Mouse (Mus musculus) thymus, adult 18-20 months (tissue): ENCODE measurements around the gene Alox5.

Source experiments
- DNase-seq, 2 experiments: peaks; one replicate each; pipeline ENCODE4 v3.0.0; 2022; ENCODE audit warnings: mixed read lengths in 2 of 2

The Alox5 gene

DNA sequence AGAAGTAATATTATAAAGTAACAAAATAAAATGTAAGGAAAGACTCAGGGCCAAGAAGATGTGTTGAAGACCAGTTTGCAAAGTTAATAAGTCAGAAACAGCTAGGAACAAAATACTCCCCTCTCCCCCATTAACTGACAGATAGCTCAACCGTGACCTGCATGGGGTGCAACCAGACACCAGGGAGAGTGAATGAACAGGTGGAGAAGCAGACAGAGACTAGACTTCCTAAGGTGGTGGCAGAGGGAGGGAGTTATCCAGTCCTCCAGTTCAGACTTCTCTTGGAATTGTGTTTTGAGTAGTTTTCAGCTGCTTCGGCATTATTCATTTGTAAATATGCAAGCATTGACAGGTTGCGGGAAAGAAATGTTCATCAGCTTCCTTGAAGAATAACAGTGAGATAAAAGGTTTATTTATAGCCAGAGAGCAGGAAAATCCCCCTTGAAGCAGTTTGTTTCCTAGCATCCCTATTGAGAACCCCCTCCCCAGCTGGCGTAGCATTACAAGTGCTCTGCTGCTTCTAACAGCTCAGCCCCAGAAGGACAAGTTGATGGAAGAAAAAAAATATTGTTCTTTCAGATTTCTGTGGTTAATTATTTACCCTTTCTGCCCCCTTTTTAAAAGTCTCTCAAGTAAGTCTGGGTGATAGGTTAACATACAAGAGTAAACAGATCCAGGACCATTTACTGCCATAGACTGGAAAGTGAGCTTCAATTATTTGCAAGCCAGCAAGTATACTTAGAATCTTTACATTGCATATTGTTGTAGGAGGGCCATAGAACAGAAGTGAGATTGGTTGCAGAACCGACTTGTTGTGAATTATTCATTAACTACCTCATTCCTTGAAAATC lies 75.6 kb downstream of the Alox5 start:
- DNase-seq: no peak

DNA sequence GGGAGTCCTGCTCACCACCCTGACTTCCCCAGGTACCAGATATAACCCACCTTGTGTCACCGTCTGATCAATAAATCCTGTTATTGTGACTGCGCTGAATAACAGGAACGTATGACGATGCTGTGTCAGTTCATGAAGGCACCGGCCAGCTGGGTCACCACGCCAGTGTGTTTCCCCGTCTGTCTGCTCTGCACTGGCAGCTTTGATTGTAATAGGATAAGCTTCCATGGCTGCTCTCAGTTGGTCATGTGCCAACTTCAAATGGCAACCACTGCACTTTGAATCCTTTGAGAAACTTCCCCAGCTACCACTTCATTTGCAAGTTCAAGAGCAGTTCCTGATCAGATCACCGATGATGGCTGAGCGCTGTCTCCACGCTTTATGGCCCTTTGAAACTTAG lies 77.4 kb downstream of the Alox5 start:
- DNase-seq: no peak

DNA sequence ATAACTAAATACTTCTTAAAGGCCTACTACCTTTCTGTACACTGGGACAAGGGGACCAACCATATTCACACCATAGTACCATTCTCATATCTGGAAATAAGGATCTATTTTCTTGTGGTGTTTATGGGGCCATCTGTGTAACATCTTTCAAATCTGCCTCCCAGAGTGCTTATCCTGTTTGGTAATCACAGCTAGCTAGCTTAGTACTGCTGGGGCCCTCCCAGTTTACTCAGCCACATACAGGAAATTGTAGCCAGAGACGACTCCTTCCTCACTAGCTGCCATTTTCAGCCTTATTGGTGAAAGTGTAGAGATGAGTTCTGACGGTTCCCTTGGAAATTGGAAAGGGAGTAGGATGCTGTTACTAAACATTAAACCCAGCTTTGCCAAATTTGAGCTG lies 79.4 kb downstream of the Alox5 start:
- DNase-seq: no peak

DNA sequence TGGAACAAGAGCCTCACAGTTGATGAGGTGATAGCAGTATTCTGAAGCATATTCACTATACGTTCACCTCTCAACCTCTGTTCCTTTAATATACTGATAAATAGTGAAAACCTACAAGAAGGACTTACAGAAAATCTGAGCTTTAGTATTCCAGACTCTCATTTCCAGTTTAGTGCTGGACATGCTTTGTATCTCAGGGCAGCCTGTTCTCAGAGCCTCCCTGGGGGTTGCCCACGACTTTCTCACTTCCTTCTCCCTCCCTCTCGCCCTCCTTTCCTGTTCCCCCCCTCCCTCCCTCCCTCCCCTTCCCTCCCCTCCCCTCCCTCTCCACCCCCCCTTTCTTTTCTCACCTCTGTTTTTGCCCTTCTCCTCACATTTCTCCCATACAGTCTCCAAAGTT lies 80.8 kb downstream of the Alox5 start:
- no peak for DNase-seq

DNA sequence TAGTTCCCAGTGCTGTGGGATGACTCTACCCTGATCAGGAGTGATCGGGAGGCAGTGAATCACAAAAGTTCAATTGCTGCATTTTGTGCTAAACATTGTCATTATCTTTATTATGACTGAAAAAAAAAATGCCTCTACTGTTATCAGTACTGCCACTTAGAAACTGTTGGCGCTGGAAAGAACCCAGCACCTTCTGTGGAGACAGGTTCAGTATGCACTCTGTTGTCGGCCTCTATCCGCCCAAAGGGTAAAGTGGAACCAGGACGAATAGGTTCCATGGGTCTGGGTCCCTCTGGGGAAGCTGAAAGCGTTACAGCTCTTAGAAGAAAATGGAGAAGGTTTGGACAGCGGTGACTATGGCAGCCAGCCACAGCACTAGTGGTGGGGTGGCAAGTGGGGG lies 82.1 kb downstream of the Alox5 start:
- no peak for DNase-seq

DNA sequence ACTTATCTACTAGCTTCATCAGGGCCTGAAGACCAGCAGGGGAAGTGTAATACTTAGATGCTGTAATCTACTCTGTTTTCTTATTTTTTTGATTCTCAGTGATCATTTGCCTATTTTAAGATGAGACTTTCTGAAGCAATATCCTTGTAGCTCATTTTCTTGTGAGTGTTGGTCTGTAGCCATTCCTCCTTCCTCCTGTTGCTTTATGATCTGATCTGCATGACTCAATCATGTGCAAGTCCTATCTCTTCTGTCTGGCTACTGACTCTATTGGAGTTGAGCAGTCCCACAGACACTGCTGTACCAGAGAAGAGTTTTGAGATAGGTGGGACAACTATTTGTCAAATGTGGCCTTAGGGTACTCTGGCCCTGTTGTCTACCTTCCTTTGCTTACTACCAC lies 86.4 kb downstream of the Alox5 start:
- no peak for DNase-seq

DNA sequence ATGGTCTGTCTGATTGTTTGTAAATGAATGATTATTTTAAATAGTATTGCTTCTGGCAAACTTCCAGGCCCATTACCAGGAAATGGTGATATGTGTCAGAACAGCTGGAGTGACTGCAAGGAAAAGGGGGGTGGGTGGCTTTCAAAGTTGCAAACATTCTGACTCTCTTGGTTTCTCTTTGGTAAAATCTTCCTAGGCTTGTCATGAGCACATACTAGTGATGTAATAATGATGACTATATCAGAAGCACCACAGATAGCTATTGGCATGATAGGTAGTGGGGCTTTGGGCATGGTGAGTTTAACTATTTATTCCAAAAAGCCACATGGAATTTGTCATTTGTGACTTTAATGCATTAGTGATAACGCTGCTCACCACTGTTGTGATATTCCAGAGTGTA lies 86.8 kb downstream of the Alox5 start:
- no peak for DNase-seq

DNA sequence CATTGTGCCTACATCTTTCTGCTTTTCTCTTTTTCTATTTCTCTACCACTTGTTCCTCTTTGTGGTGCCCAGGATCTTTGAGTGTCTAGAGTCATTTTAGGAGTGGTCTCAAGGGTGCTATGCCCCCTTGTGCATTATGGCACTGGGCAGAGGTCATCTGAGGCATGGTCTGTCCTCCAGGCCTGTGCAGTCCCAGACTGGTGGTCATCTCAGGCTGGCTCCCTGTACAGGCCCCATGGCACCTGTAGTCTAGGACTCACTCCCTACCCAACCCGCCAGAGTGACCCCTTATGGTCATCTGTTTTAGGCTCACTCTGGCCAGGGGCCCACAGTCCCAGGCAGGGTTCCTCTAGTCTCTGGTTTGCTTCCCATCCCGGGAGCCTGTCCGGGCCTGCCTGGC lies 89.5 kb downstream of the Alox5 start:
- no peak for DNase-seq

DNA sequence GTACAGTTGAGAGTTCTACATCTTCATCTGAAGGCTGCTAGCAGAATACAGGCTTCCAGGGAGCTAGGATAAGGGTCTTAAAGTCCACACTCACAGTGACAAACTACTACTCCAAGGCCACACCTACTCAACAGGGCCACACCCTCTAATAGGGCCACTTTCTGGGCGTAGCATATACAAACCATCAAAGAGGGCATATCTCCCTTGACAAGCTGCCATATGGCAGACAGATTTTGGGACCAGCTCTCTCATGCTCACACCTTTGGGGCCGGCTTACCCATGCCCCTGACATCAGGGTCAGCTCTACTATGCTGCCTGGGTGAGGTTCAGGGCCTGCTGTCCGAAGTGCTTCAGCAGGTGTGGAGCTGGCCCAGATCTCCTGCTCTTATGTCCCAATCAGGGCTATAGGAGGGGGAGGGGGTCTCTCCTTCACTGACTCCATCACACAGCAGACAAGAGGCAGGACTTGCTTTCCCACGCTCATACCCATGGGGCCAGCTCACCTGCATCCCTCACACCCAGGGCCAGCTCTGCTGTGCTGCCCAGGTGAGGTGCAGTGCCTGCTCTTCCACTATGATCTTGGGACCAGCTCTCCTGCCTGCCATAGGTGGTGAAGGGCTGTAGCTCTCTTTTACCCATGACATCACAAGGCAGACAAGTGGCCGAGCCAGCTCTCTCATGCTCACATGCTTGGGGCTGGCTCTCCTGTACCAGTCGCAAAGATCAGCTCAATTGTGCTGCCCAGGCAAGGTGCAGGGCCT lies 90.6 kb downstream of the Alox5 start:
- no peak for DNase-seq

DNA sequence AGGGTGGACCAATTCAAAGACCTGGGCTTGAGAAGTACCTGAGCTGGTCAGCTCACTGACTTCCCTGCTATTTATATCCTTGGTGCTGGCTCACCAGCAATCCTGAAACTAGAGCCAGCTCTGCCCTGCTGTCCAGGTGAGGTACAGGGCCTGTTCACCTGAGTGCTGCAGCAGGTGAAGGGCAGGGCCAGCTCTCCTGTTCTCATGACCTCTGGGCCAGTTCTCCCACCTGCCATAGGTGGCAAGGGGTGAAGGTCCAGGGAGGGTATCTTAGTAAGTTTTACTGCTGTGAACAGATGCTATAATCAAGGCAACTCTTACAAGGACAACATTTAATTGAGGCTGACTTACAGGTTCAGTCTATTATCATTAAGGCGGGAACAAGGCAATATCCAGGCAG lies 91.2 kb downstream of the Alox5 start:
- no peak for DNase-seq

DNA sequence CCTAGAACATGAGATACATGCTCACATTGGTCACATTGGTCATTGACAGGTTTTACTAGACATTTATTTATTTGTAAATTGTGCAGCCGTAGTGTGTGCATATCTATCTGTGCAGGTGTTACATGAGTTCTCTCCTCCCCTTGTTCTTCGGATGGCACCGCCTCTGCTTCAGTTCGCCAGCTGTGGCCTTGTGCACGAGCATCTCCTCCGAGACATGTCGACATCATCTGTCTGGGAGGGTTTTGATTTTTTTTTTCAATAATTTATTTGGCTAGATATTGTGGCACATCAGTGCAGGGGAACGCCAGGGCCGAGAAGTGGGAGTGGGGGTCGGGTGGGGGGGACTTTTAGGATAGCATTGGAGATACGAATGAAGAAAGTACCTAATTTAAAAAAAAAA lies 93.0 kb downstream of the Alox5 start:
- DNase-seq: no peak

DNA sequence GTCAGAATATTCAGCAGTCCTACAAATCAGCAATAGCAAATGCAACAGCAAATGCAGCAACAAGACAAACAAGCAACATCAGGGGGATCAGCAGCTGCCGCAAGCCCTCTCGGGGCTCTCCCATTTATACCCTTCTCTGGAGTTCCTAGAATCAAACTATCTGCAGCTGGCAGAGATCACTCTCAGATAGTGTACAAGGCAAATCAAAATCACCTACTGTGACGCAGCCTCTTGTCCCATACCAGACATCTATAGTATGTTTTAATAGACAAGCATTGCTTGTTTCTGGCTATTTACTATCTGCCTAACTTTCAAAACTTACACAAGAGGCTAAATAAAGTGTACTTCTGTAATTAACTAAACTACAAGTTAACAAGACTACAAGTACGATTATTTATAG lies 99.0 kb downstream of the Alox5 start:
- no peak for DNase-seq

DNA sequence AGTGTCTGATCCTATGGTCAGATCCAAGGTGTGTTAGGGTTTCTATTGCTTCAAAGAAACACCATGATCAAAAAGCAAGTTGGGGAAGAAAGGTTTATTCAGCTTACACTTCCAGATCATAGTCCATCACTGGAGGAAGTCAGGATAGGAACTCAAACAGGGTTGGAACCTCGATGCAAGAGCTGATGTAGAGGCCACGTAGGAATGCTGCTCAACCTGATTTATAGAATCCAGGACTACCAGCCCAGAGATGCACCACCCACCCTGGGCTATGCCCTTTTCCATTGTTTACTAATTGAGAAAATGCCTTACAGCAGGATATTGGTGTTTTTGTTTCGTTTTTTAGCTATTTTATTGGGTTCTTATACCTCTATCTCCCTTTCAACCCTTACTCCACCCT lies 99.5 kb downstream of the Alox5 start:
- DNase-seq: no peak
